Mouse (Mus musculus) C3H10T1/2 (cell line): ENCODE data around the gene Itpr2. TPM values are rescaled to one million over a fixed set of nuclear protein-coding genes. Genes with fewer than 3 reads are reported as not detected.

Experiments
- polyA plus RNA-seq, 2 experiments: library from polyadenylated mRNA; unstranded; fragments of >200 nt; fragmentation: generic; extraction: Trizol; gene quantifications; one replicate each; pipeline ENCODE4 v1.2.1; 2012; ENCODE audit warnings: missing spikeins in 2 of 2

Gene Itpr2
- polyA plus RNA-seq: 1 to 10 TPM in 1 of 2 experiments, under 1 TPM in 1; 0.29 to 5.2 TPM

GRCm38 (mm10) chr6:146501866-146502804, at the start of gene Itpr2:
Gene Itpr2, minus strand, starts transcription at chr6:146502223.

Other genes starting within 250 kb of the Itpr2 start
- gene Fgfr1op2, start 75.0 kb upstream of the Itpr2 start, polyA plus RNA-seq: 10 to 100 TPM; 14.8 to 32.8 TPM
- 10 to 100 TPM in 1 of 2 experiments, 1 to 10 TPM in 1; 2.2 to 14.1 TPM for gene Ints13, start 75.6 kb upstream of the Itpr2 start, polyA plus RNA-seq
- 10 to 100 TPM in 1 of 2 experiments, 1 to 10 TPM in 1; 4.0 to 35.7 TPM for gene Med21, start 140.3 kb upstream of the Itpr2 start, polyA plus RNA-seq
- gene Tm7sf3, start 140.6 kb upstream of the Itpr2 start, polyA plus RNA-seq: 10 to 100 TPM in 1 of 2 experiments, 1 to 10 TPM in 1; 2.2 to 16.2 TPM
- 1 to 10 TPM in 1 of 2 experiments, under 1 TPM in 1; 0.66 to 5.1 TPM for gene Stk38l, start 222.8 kb upstream of the Itpr2 start, polyA plus RNA-seq